Mouse (Mus musculus): ENCODE measurements at regions not wholly inside any gene's neighbourhood (a gene's known extent, or its start where the extent isn't known, plus 50 kb on each side); places are given as distances from the start of the nearest gene placed in this dataset.

DNA sequence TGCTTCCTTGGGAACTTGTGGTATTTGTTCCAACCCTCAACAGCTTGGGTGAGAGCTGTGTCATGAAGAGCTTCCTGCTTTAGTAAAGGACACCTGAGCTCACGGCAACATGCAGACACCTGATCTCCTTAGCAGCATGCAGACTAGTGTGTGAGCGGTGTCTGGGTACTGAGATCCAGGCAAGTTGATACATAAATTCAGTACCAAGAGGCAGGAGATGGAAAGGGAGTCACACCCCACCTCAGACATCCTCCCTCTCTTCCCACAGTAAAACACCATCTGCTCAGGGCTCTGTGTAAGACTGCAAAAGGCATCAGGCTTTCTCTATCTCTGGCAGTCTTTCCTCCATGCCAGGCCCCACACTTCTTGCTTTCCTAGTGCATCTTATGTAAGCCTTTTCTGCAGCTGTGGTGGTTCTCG is 141.3 kb downstream of the Efnb2 start:
- no peak overlapping the region for H3K27ac ChIP-seq (ENCODE audit: insufficient read depth, low read depth, low read length, poor library complexity, severe bottlenecking)
- peaks cover 0 to 4% of the 10 kb centered on the region in 2 experiments; a peak in 1 of 4 replicates for H3K4me1 ChIP-seq (ENCODE audit: control insufficient read depth in 2 of 2, insufficient read depth in 2 of 2, low read length in 2 of 2, poor library complexity in 1 of 2)
- in situ Hi-C loops (cut with MboI; ENCODE audit: low sequenced_read_pairs in 2 of 2, unreplicated experiment in 2 of 2) = no loop called here
- TF ChIP-seq CHD2 (IDR thresholded peaks at IDR 0.05; ENCODE audit: low read depth, low read length) = no peak
- TF ChIP-seq MAFK (IDR thresholded peaks at IDR 0.05; ENCODE audit: insufficient read depth, low read depth, low read length) = no peak
- no peak for TF ChIP-seq ZNF384 (IDR thresholded peaks at IDR 0.05; ENCODE audit: low read depth, low read length)
- TF ChIP-seq HCFC1 (IDR thresholded peaks at IDR 0.05; ENCODE audit: borderline replicate concordance, insufficient read depth, low read length) = no peak
- H3K36me3 ChIP-seq (ENCODE audit: control insufficient read depth, insufficient read depth, low read length, poor library complexity, severe bottlenecking) = no peaks in the 10 kb centered on the region
- H3K4me3 ChIP-seq (ENCODE audit: insufficient read depth in 1 of 2, low read depth in 1 of 2, low read length in 2 of 2, poor library complexity in 1 of 2, severe bottlenecking in 1 of 2) = no peak overlapping the region
- no peak overlapping the region for H3K9ac ChIP-seq (ENCODE audit: insufficient read depth, low read depth, low read length, poor library complexity, severe bottlenecking)
- DNase-seq (ENCODE audit: low read depth, low spot score) = no peak
- H3K9me3 ChIP-seq (ENCODE audit: control insufficient read depth, insufficient read depth, low read depth, low read length) = no peaks in the 10 kb centered on the region

GRCm38 (mm10) chr8:8517599-8517998 is 143.4 kb downstream of the Efnb2 start:
- peaks cover 0 to 4% of the 10 kb centered on the region in 2 experiments; a peak in 1 of 4 replicates for H3K4me1 ChIP-seq (ENCODE audit: control insufficient read depth in 2 of 2, insufficient read depth in 2 of 2, low read length in 2 of 2, poor library complexity in 1 of 2)
- H3K27ac ChIP-seq (ENCODE audit: insufficient read depth, low read depth, low read length, poor library complexity, severe bottlenecking) = no peak overlapping the region
- H3K4me3 ChIP-seq (ENCODE audit: insufficient read depth in 1 of 2, low read depth in 1 of 2, low read length in 2 of 2, poor library complexity in 1 of 2, severe bottlenecking in 1 of 2) = no peak overlapping the region
- no peak for TF ChIP-seq ZNF384 (IDR thresholded peaks at IDR 0.05; ENCODE audit: low read depth, low read length)
- TF ChIP-seq HCFC1 (IDR thresholded peaks at IDR 0.05; ENCODE audit: borderline replicate concordance, insufficient read depth, low read length) = no peak
- no peak for TF ChIP-seq ZC3H11A (IDR thresholded peaks at IDR 0.05; ENCODE audit: borderline replicate concordance, low read depth, low read length)
- TF ChIP-seq CHD2 (IDR thresholded peaks at IDR 0.05; ENCODE audit: low read depth, low read length) = no peak
- no peak for TF ChIP-seq MAFK (IDR thresholded peaks at IDR 0.05; ENCODE audit: insufficient read depth, low read depth, low read length)
- in situ Hi-C loops (cut with MboI; ENCODE audit: low sequenced_read_pairs in 2 of 2, unreplicated experiment in 2 of 2) = no loop called here
- no peaks in the 10 kb centered on the region for H3K9me3 ChIP-seq (ENCODE audit: control insufficient read depth, insufficient read depth, low read depth, low read length)
- no peak overlapping the region for H3K9ac ChIP-seq (ENCODE audit: insufficient read depth, low read depth, low read length, poor library complexity, severe bottlenecking)
- no peaks in the 10 kb centered on the region for H3K36me3 ChIP-seq (ENCODE audit: control insufficient read depth, insufficient read depth, low read length, poor library complexity, severe bottlenecking)
- DNase-seq (ENCODE audit: low read depth, low spot score) = no peak

GRCm38 (mm10) chr8:8516272-8516671 is 144.8 kb downstream of the Efnb2 start:
- H3K9ac ChIP-seq (ENCODE audit: insufficient read depth, low read depth, low read length, poor library complexity, severe bottlenecking) = no peak overlapping the region
- H3K4me3 ChIP-seq (ENCODE audit: insufficient read depth in 1 of 2, low read depth in 1 of 2, low read length in 2 of 2, poor library complexity in 1 of 2, severe bottlenecking in 1 of 2) = no peak overlapping the region
- H3K27ac ChIP-seq (ENCODE audit: insufficient read depth, low read depth, low read length, poor library complexity, severe bottlenecking) = no peak overlapping the region
- in situ Hi-C loops (cut with MboI; ENCODE audit: low sequenced_read_pairs in 2 of 2, unreplicated experiment in 2 of 2) = no loop called here
- no peak for DNase-seq (ENCODE audit: low read depth, low spot score)
- TF ChIP-seq ZNF384 (IDR thresholded peaks at IDR 0.05; ENCODE audit: low read depth, low read length) (no peak), CHD2 (IDR thresholded peaks at IDR 0.05; ENCODE audit: low read depth, low read length) (no peak), HCFC1 (IDR thresholded peaks at IDR 0.05; ENCODE audit: borderline replicate concordance, insufficient read depth, low read length) (no peak), MAFK (IDR thresholded peaks at IDR 0.05; ENCODE audit: insufficient read depth, low read depth, low read length) (no peak), ZC3H11A (IDR thresholded peaks at IDR 0.05; ENCODE audit: borderline replicate concordance, low read depth, low read length) (no peak)
- H3K9me3 ChIP-seq (ENCODE audit: control insufficient read depth, insufficient read depth, low read depth, low read length) = no peaks in the 10 kb centered on the region
- no peaks in the 10 kb centered on the region for H3K4me1 ChIP-seq (ENCODE audit: control insufficient read depth in 2 of 2, insufficient read depth in 2 of 2, low read length in 2 of 2, poor library complexity in 1 of 2)
- no peaks in the 10 kb centered on the region for H3K36me3 ChIP-seq (ENCODE audit: control insufficient read depth, insufficient read depth, low read length, poor library complexity, severe bottlenecking)

DNA sequence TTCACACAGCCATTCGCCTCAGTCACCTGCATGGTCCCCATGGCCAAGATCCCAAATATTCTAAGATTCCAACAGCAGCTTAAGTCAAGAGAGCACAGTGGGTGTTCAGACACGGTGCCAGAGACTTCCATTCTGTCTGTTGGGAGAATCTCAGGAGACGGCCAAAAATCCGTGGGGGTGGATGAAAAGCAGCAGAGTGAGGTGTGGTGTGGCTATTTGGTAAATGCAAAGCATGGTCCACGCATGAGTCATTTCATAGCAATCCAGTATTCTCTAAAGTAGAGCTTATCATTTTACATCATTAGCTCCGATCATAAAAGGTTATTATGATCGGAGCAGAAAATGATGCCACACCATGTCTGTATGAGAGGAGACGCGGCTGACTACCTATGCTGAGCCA is 161.1 kb downstream of the Efnb2 start:
- Histone ChIP-seq H3K9ac (ENCODE audit: insufficient read depth, low read depth, low read length, poor library complexity, severe bottlenecking) (no peak overlapping the region), H3K27ac (ENCODE audit: insufficient read depth, low read depth, low read length, poor library complexity, severe bottlenecking) (no peak overlapping the region), H3K4me3 (ENCODE audit: insufficient read depth in 1 of 2, low read depth in 1 of 2, low read length in 2 of 2, poor library complexity in 1 of 2, severe bottlenecking in 1 of 2) (no peak overlapping the region), H3K4me1 (ENCODE audit: control insufficient read depth in 2 of 2, insufficient read depth in 2 of 2, low read length in 2 of 2, poor library complexity in 1 of 2) (no peaks in the 10 kb centered on the region; a peak in 1 of 4 replicates), H3K36me3 (ENCODE audit: control insufficient read depth, insufficient read depth, low read length, poor library complexity, severe bottlenecking) (no peaks in the 10 kb centered on the region), H3K9me3 (ENCODE audit: control insufficient read depth, insufficient read depth, low read depth, low read length) (no peaks in the 10 kb centered on the region)
- in situ Hi-C loops (cut with MboI; ENCODE audit: low sequenced_read_pairs in 2 of 2, unreplicated experiment in 2 of 2) = no loop called here
- TF ChIP-seq ZC3H11A (IDR thresholded peaks at IDR 0.05; ENCODE audit: borderline replicate concordance, low read depth, low read length) = no peak
- no peak for TF ChIP-seq ZNF384 (IDR thresholded peaks at IDR 0.05; ENCODE audit: low read depth, low read length)
- no peak for TF ChIP-seq HCFC1 (IDR thresholded peaks at IDR 0.05; ENCODE audit: borderline replicate concordance, insufficient read depth, low read length)
- TF ChIP-seq MAFK (IDR thresholded peaks at IDR 0.05; ENCODE audit: insufficient read depth, low read depth, low read length) = no peak
- TF ChIP-seq CHD2 (IDR thresholded peaks at IDR 0.05; ENCODE audit: low read depth, low read length) = no peak
- no peak for DNase-seq (ENCODE audit: low read depth, low spot score)

DNA sequence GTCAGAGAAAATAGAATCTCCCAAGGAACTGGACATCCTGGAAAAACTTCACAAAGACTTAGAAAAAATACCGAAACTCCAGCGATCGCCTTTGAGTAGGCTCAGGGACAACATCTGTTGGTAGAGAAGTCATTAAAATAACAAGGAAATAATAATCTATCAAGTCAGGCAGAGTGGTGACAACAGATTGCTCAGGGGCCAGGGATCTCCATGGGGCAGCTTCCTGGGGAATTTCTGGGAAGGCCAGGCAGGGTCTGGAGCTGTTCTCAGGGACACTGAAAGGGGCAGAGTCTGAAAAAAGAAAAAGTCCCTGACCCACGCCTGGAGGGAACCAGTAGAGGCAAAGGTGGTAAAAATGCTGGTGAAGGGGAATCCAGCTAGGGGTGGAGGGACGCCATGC is 162.3 kb downstream of the Efnb2 start:
- Histone ChIP-seq H3K9ac (ENCODE audit: insufficient read depth, low read depth, low read length, poor library complexity, severe bottlenecking) (no peak overlapping the region), H3K36me3 (ENCODE audit: control insufficient read depth, insufficient read depth, low read length, poor library complexity, severe bottlenecking) (no peaks in the 10 kb centered on the region), H3K4me3 (ENCODE audit: insufficient read depth in 1 of 2, low read depth in 1 of 2, low read length in 2 of 2, poor library complexity in 1 of 2, severe bottlenecking in 1 of 2) (no peak overlapping the region), H3K4me1 (ENCODE audit: control insufficient read depth in 2 of 2, insufficient read depth in 2 of 2, low read length in 2 of 2, poor library complexity in 1 of 2) (no peaks in the 10 kb centered on the region; a peak in 1 of 4 replicates), H3K9me3 (ENCODE audit: control insufficient read depth, insufficient read depth, low read depth, low read length) (no peaks in the 10 kb centered on the region), H3K27ac (ENCODE audit: insufficient read depth, low read depth, low read length, poor library complexity, severe bottlenecking) (no peak overlapping the region)
- no peak for DNase-seq (ENCODE audit: low read depth, low spot score)
- in situ Hi-C loops (cut with MboI; ENCODE audit: low sequenced_read_pairs in 2 of 2, unreplicated experiment in 2 of 2) = no loop called here
- no peak for TF ChIP-seq CHD2 (IDR thresholded peaks at IDR 0.05; ENCODE audit: low read depth, low read length)

Measured in ES-E14 (cell line).